Mouse (Mus musculus) embryonic fibroblast, embryonic 13.5 days (primary cell): Measurements from ENCODE around the gene Trim15.

Experiments
- CTCF ChIP-seq: IDR thresholded peaks from 2 replicates; pipeline ENCODE4 v1.5.1; 2011; ENCODE audit warnings: mild to moderate bottlenecking, control low read depth, low read length, moderate library complexity, borderline replicate concordance; ENCODE audit not compliant: insufficient read depth
- POLR2A ChIP-seq: IDR thresholded peaks from 2 replicates; pipeline ENCODE4 v1.6.1; 2011; ENCODE audit warnings: low read depth, mild to moderate bottlenecking, control low read depth, low read length, moderate library complexity

DNA sequence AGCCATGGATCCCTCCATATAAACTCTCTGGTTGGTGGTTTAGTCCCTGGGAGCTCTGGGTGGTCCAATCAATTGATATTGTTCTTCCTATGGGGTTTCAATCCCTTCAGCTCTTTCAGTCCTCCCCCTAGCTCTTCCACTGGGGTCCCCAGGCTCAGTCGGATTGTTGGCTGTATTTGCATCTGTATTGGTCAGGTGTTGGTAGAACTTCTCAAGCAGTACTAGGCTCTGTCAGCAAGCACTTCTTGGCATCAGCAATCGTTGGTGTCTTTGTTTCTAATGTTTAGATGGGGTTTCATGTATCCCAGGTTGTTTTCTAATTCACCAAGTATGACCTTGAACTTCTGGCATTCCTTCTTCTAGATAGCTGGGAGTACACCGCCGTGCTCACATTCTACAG, 34.3 kb downstream of the Trim15 start:
- TF ChIP-seq POLR2A: no peak
- TF ChIP-seq CTCF: no peak
